Mouse (Mus musculus) liver, embryonic 14.5 days (tissue): Measurements from ENCODE around the gene Pdcd5.

Experiments
- CTCF ChIP-seq: IDR thresholded peaks from 2 replicates; pipeline ENCODE4 v1.5.1; 2016; ENCODE audit warnings: antibody characterized with exemption, low read depth, control low read depth
- EP300 ChIP-seq: IDR thresholded peaks from 2 replicates; pipeline ENCODE4 v1.6.1; 2016; ENCODE audit warnings: antibody characterized with exemption, low read depth

DNA sequence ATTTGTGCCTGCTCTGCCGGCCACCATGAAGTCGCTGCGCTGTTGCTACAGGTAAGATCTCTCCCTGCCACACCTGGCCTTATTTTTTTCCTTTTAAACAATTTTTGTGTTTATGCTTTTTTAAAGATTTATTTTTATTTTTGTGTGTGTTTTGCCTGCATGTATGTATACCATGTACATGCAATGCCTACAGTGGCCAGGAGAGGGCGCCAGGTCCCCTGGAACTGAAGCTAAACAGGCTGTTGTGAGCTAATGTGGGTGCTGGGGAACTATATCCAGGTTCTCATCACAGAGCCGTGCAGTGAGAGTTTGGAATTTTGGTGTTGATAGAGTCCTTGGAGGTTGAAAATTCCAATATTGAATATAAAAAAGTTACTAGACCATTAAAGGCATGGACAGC lies 18.8 kb downstream of the Pdcd5 start:
- peak; percentile 92 for TF ChIP-seq CTCF
- TF ChIP-seq EP300, result no peak
